Mouse (Mus musculus) CH12.LX (cell line): ENCODE results near the gene Ctsc. TPM values are rescaled to one million over a fixed set of nuclear protein-coding genes. Genes with fewer than 3 reads are reported as not detected.
A peak's percentile ranks its signal among the peaks of the same experiment; 100 is the strongest.

ENCODE experiments used
- DNase-seq: peaks from one replicate; pipeline ENCODE4 v3.0.0-alpha.2; 2013; ENCODE audit errors: extremely low read depth
- H3K27ac ChIP-seq: 2 replicates; pipeline ENCODE4 v1.5.1; 2012; ENCODE audit warnings: low read depth, mild to moderate bottlenecking, control low read depth, moderate library complexity; ENCODE audit not compliant: insufficient read depth
- H3K27me3 ChIP-seq: replicated peaks from 2 replicates; pipeline ENCODE3; 2012; ENCODE audit warnings: inconsistent platforms
- H3K36me3 ChIP-seq, 2 experiments: replicated peaks in 1 of 2; 2 replicates each; pipeline versions ENCODE3 to v1.6.1; 2012; ENCODE audit warnings: inconsistent platforms in 1 of 2, low read length in 1 of 2, mild to moderate bottlenecking in 1 of 2, mixed read lengths in 1 of 2, moderate library complexity in 1 of 2; ENCODE audit not compliant: control insufficient read depth in 1 of 2, insufficient read depth in 1 of 2
- H3K4me1 ChIP-seq, 2 experiments: 2 replicates each; pipeline ENCODE4 v1.6.1; 2012; ENCODE audit warnings: inconsistent platforms in 1 of 2, moderate library complexity in 1 of 2; ENCODE audit not compliant: insufficient read depth in 2 of 2, control insufficient read depth in 1 of 2
- H3K4me2 ChIP-seq: 2 replicates; pipeline ENCODE4 v1.6.1; 2012; ENCODE audit warnings: low read depth, mild to moderate bottlenecking, control low read depth; ENCODE audit not compliant: poor library complexity, insufficient read depth, severe bottlenecking
- H3K4me3 ChIP-seq, 3 experiments: fragments of 150-350 bp in 1 of 3; sonication (generic) in 1 of 3; replicated peaks in 1 of 3; 2 replicates each; pipeline versions ENCODE3 to v1.5.1; 2011 to 2012; ENCODE audit warnings: low read depth in 2 of 3, low read length in 2 of 3, mild to moderate bottlenecking in 2 of 3, moderate library complexity in 2 of 3, control low read depth in 1 of 3, improper control_type of control experiment in 1 of 3, inconsistent platforms in 1 of 3, mixed read lengths in 1 of 3; ENCODE audit not compliant: poor library complexity in 1 of 3
- H3K79me2 ChIP-seq: replicated peaks from 2 replicates; pipeline ENCODE4 v1.6.1; 2012; ENCODE audit warnings: mild to moderate bottlenecking, moderate library complexity; ENCODE audit not compliant: control insufficient read depth, poor library complexity, insufficient read depth, severe bottlenecking; ENCODE audit errors: extremely low read depth
- H3K9ac ChIP-seq: 2 replicates; pipeline ENCODE4 v1.6.1; 2012; ENCODE audit warnings: low read depth, mild to moderate bottlenecking, control low read depth, moderate library complexity; ENCODE audit not compliant: insufficient read depth
- H3K9me3 ChIP-seq: replicated peaks from 2 replicates; pipeline ENCODE3; 2012; ENCODE audit warnings: low read length, inconsistent platforms, mixed read lengths
- BHLHE40 ChIP-seq: IDR thresholded peaks from 2 replicates; pipeline ENCODE4 v1.6.1; 2011; ENCODE audit warnings: mild to moderate bottlenecking, low read depth, low read length, improper control_type of control experiment
- CTCF ChIP-seq, 2 experiments: IDR thresholded peaks in 1 of 2; conservative IDR thresholded peaks in 1 of 2; 2 replicates each; pipeline ENCODE4 v1.5.1; 2011 to 2012; ENCODE audit warnings: low read depth in 2 of 2, low read length in 2 of 2, improper control_type of control experiment in 1 of 2, inconsistent platforms in 1 of 2, mild to moderate bottlenecking in 1 of 2, moderate library complexity in 1 of 2
- E2F4 ChIP-seq: IDR thresholded peaks from 2 replicates; pipeline ENCODE4 v1.6.1; 2011; ENCODE audit warnings: low read depth, low read length, improper control_type of control experiment; ENCODE audit not compliant: insufficient replicate concordance
- ELF1 ChIP-seq: IDR thresholded peaks from 2 replicates; pipeline ENCODE4 v1.6.1; 2014; ENCODE audit warnings: low read depth, mild to moderate bottlenecking, inconsistent platforms, low read length, improper control_type of control experiment
- EP300 ChIP-seq: IDR thresholded peaks from 2 replicates; pipeline ENCODE4 v1.6.1; 2011; ENCODE audit warnings: low read length, improper control_type of control experiment
- ETS1 ChIP-seq: conservative IDR thresholded peaks from 2 replicates; pipeline ENCODE4 v1.6.1; 2012; ENCODE audit warnings: low read depth, mild to moderate bottlenecking, inconsistent platforms, low read length, improper control_type of control experiment, moderate library complexity
- GABPA ChIP-seq: IDR thresholded peaks from 2 replicates; pipeline ENCODE4 v1.6.1; 2012; ENCODE audit warnings: low read depth, low read length, improper control_type of control experiment, inconsistent platforms; ENCODE audit not compliant: insufficient replicate concordance
- HCFC1 ChIP-seq: IDR thresholded peaks from 2 replicates; pipeline ENCODE4 v1.6.1; 2012; ENCODE audit warnings: low read depth, mild to moderate bottlenecking, inconsistent platforms, low read length, improper control_type of control experiment
- IRF4 ChIP-seq: IDR thresholded peaks from 2 replicates; pipeline ENCODE4 v1.6.1; 2014; ENCODE audit warnings: low read depth, mild to moderate bottlenecking, inconsistent platforms, low read length, improper control_type of control experiment
- JUN ChIP-seq: IDR thresholded peaks from 2 replicates; pipeline ENCODE4 v1.6.1; 2011; ENCODE audit warnings: low read depth, mild to moderate bottlenecking, low read length, improper control_type of control experiment, moderate library complexity; ENCODE audit not compliant: insufficient read depth
- KAT2A ChIP-seq: IDR thresholded peaks from 2 replicates; pipeline ENCODE4 v1.6.1; 2012; ENCODE audit warnings: low read length, improper control_type of control experiment, inconsistent platforms; ENCODE audit not compliant: insufficient replicate concordance
- MAZ ChIP-seq: IDR thresholded peaks from 2 replicates; pipeline ENCODE4 v1.6.1; 2012; ENCODE audit warnings: low read depth, mild to moderate bottlenecking, inconsistent platforms, low read length, improper control_type of control experiment, moderate library complexity
- MEF2A ChIP-seq: IDR thresholded peaks from 2 replicates; pipeline ENCODE4 v1.6.1; 2014; ENCODE audit warnings: low read depth, mild to moderate bottlenecking, inconsistent platforms, low read length, improper control_type of control experiment, borderline replicate concordance
- MXI1 ChIP-seq: IDR thresholded peaks from 2 replicates; pipeline ENCODE4 v1.6.1; 2011; ENCODE audit warnings: mild to moderate bottlenecking, low read depth, low read length, improper control_type of control experiment
- MYC ChIP-seq: IDR thresholded peaks from 2 replicates; pipeline ENCODE4 v1.6.1; 2011; ENCODE audit warnings: low read depth, mild to moderate bottlenecking, improper control_type of control experiment, low read length
- NELFE ChIP-seq: IDR thresholded peaks from 2 replicates; pipeline ENCODE4 v1.6.1; 2011; ENCODE audit warnings: low read depth, low read length, improper control_type of control experiment
- NRF1 ChIP-seq: IDR thresholded peaks from 2 replicates; pipeline ENCODE4 v1.6.1; 2014; ENCODE audit warnings: low read depth, mild to moderate bottlenecking, inconsistent platforms, low read length, improper control_type of control experiment, moderate library complexity
- PAX5 ChIP-seq: IDR thresholded peaks from 2 replicates; pipeline ENCODE4 v1.6.1; 2012; ENCODE audit warnings: low read length, inconsistent platforms, mixed read lengths
- POLR2A ChIP-seq: IDR thresholded peaks from 2 replicates; pipeline ENCODE4 v1.6.1; 2011; ENCODE audit warnings: low read depth, mild to moderate bottlenecking, improper control_type of control experiment, low read length
- POLR2AphosphoS2 ChIP-seq: IDR thresholded peaks from 2 replicates; pipeline ENCODE4 v1.6.1; 2011; ENCODE audit warnings: low read depth, low read length, improper control_type of control experiment
- RCOR1 ChIP-seq: conservative IDR thresholded peaks from 2 replicates; pipeline ENCODE4 v1.6.1; 2012; ENCODE audit warnings: low read depth, mild to moderate bottlenecking, inconsistent platforms, low read length, improper control_type of control experiment
- SIN3A ChIP-seq: IDR thresholded peaks from 2 replicates; pipeline ENCODE4 v1.6.1; 2012; ENCODE audit warnings: low read length, improper control_type of control experiment, inconsistent platforms
- SMC3 ChIP-seq: IDR thresholded peaks from 2 replicates; pipeline ENCODE4 v1.6.1; 2011; ENCODE audit warnings: low read depth, low read length, improper control_type of control experiment
- TBP ChIP-seq: conservative IDR thresholded peaks from 2 replicates; pipeline ENCODE4 v1.6.1; 2011; ENCODE audit warnings: low read depth, low read length, improper control_type of control experiment
- UBTF ChIP-seq: IDR thresholded peaks from 2 replicates; pipeline ENCODE4 v1.6.1; 2012; ENCODE audit warnings: low read depth, mild to moderate bottlenecking, inconsistent platforms, low read length, improper control_type of control experiment, moderate library complexity
- USF1 ChIP-seq: IDR thresholded peaks from 2 replicates; pipeline ENCODE4 v1.6.1; 2014; ENCODE audit warnings: low read depth, mild to moderate bottlenecking, inconsistent platforms, low read length, improper control_type of control experiment
- USF2 ChIP-seq: conservative IDR thresholded peaks from 2 replicates; pipeline ENCODE4 v1.6.1; 2011; ENCODE audit warnings: low read depth, low read length, improper control_type of control experiment
- ZC3H11A ChIP-seq: IDR thresholded peaks from 2 replicates; pipeline ENCODE4 v1.6.1; 2012; ENCODE audit warnings: low read depth, mild to moderate bottlenecking, inconsistent platforms, low read length, improper control_type of control experiment
- ZKSCAN1 ChIP-seq: IDR thresholded peaks from 2 replicates; pipeline ENCODE4 v1.6.1; 2012; ENCODE audit warnings: low read depth, inconsistent platforms, low read length, improper control_type of control experiment, borderline replicate concordance
- ZNF384 ChIP-seq: IDR thresholded peaks from 2 replicates; pipeline ENCODE4 v1.6.1; 2012; ENCODE audit warnings: low read depth, low read length, improper control_type of control experiment, inconsistent platforms
- dilution Hi-C: fragments of 300-500 bp; cut with MboI; formaldehyde crosslinking; loops from 2 replicates; pipeline ENCODE4 v1.14.3; 2020; ENCODE audit warnings: low sequenced_read_pairs; ENCODE audit not compliant: extremely low pct_unique_long_range_greater_than_20kb, extremely low pct_ligation_motif_present
- in situ Hi-C: fragments of 300-500 bp; cut with MboI; formaldehyde crosslinking; loops from 3 replicates; pipeline ENCODE4 v1.14.3; 2019; ENCODE audit warnings: low sequenced_read_pairs, low pct_ligation_motif_present, low pct_unique_long_range_greater_than_20kb, mixed read lengths
- polyA plus RNA-seq: library from polyadenylated mRNA; unstranded; fragments of >175 nt; gene quantifications from 2 replicates; pipeline ENCODE4 v1.2.1, GENCODE M21; 2012; ENCODE audit warnings: low read depth; ENCODE audit not compliant: insufficient read length
- total RNA-seq, 2 experiments: library from RNA; depleted of rRNA; stranded (reverse); fragments of 300-350 nt in 1 of 2; fragments of >200 nt in 1 of 2; gene quantifications; 2 replicates each; pipeline ENCODE4 v1.2.3; 2012 to 2014

Gene Ctsc
- total and polyA plus RNA-seq, 3 experiments, result 84.8 to 261 (median 207) TPM

DNA sequence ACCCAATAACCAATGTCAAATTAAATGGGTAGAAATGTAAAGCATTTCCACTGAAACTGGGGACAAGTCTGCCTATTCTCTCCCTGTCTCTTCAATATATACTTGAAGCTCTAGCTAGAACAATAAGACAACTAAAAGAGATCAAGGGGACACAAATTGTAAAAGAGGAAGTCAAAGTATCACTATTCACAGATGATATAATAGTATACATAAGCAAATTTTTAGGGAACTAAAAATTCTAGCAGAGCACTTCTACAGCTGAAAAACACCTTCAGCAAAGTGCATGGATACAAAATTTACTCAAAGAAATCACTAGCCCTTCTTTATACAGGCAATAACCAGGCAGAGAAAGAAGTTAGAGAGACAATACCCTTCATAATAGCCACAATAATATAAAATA is 23.0 kb upstream of the Ctsc start:
- Histone ChIP-seq H3K4me2 (no peak overlapping the region), H3K9me3 (peaks cover 4% of the 10 kb centered on the region), H3K27me3 (no peaks in the 10 kb centered on the region), H3K4me1 (peaks cover 8 to 38% of the 10 kb centered on the region in 2 experiments), H3K4me3 (no peak overlapping the region), H3K79me2 (no peaks in the 10 kb centered on the region), H3K27ac (no peak overlapping the region), H3K36me3 (no peaks in the 10 kb centered on the region), H3K9ac (no peak overlapping the region)
- dilution Hi-C loops, result no loop called here
- in situ Hi-C loops, result no loop called here
- TF ChIP-seq JUN, result no peak
- no peak for TF ChIP-seq BHLHE40
- no peak for TF ChIP-seq ZKSCAN1
- no peak for TF ChIP-seq TBP
- TF ChIP-seq MEF2A, result no peak
- TF ChIP-seq CTCF (conservative IDR thresholded peaks at IDR 0.05 in 1 of 2, IDR thresholded peaks at IDR 0.05 in 1 of 2; ENCODE audit: low read depth in 2 of 2, low read length in 2 of 2), result no peak
- no peak for TF ChIP-seq MAZ
- TF ChIP-seq ZNF384, result no peak
- no peak for TF ChIP-seq USF2
- no peak for TF ChIP-seq PAX5
- TF ChIP-seq RCOR1, result no peak
- no peak for TF ChIP-seq E2F4
- TF ChIP-seq HCFC1, result no peak
- no peak for TF ChIP-seq SMC3
- TF ChIP-seq IRF4, result no peak
- DNase-seq, result peak; percentile 3

- no peaks in the 10 kb centered on the region for H3K27me3 ChIP-seq
- H3K36me3 ChIP-seq, result no peaks in the 10 kb centered on the region
- H3K9ac ChIP-seq, result no peak overlapping the region; the same call in 1 of the 2 replicates
- H3K9me3 ChIP-seq, result no peaks in the 10 kb centered on the region
- no peak overlapping the region for H3K4me3 ChIP-seq
- peak overlapping the region; percentile 56; the same call in 1 of the 2 replicates for H3K4me2 ChIP-seq
- dilution Hi-C loops, result no loop called here
- H3K79me2 ChIP-seq, result no peaks in the 10 kb centered on the region
- no peak for DNase-seq
- in situ Hi-C loops, result no loop called here
- H3K27ac ChIP-seq, result no peak overlapping the region
- H3K4me1 ChIP-seq, result peaks cover 8 to 23% of the 10 kb centered on the region in 2 experiments
- no peak for TF ChIP-seq GABPA
- no peak for TF ChIP-seq PAX5
- TF ChIP-seq EP300, result peak; percentile 63
- no peak for TF ChIP-seq NELFE
- TF ChIP-seq POLR2AphosphoS2, result no peak
- TF ChIP-seq TBP, result no peak
- TF ChIP-seq SMC3, result no peak
- TF ChIP-seq NRF1, result no peak
- TF ChIP-seq HCFC1, result no peak
- TF ChIP-seq KAT2A, result no peak
- TF ChIP-seq ZKSCAN1, result no peak
- no peak for TF ChIP-seq USF1
- TF ChIP-seq RCOR1, result no peak
- TF ChIP-seq JUN, result no peak; the same call in 1 of the 2 replicates
- no peak for TF ChIP-seq MEF2A
- TF ChIP-seq ELF1, result no peak
- no peak for TF ChIP-seq SIN3A
- no peak for TF ChIP-seq MYC
- peak; percentile 58 for TF ChIP-seq IRF4
- peak; percentile 26; the same call in 1 of the 2 replicates for TF ChIP-seq ETS1
- no peak for TF ChIP-seq MXI1
- no peak for TF ChIP-seq POLR2A
- no peak for TF ChIP-seq UBTF
- TF ChIP-seq E2F4, result no peak
- TF ChIP-seq CTCF (conservative IDR thresholded peaks at IDR 0.05 in 1 of 2, IDR thresholded peaks at IDR 0.05 in 1 of 2; ENCODE audit: low read depth in 2 of 2, low read length in 2 of 2), result no peak
- no peak for TF ChIP-seq ZC3H11A
These were observed 18.5 kb upstream of the Ctsc start for GRCm38 (mm10) chr7:88259155-88259925.
